Mouse (Mus musculus): ENCODE measurements around the gene Ncbp1. TPM values are rescaled to one million over a fixed set of nuclear protein-coding genes. Genes with fewer than 3 reads are reported as not detected.

The Ncbp1 gene
- polyA plus RNA-seq, 1 experiment from 2014 or later, result 21.9 TPM

DNA sequence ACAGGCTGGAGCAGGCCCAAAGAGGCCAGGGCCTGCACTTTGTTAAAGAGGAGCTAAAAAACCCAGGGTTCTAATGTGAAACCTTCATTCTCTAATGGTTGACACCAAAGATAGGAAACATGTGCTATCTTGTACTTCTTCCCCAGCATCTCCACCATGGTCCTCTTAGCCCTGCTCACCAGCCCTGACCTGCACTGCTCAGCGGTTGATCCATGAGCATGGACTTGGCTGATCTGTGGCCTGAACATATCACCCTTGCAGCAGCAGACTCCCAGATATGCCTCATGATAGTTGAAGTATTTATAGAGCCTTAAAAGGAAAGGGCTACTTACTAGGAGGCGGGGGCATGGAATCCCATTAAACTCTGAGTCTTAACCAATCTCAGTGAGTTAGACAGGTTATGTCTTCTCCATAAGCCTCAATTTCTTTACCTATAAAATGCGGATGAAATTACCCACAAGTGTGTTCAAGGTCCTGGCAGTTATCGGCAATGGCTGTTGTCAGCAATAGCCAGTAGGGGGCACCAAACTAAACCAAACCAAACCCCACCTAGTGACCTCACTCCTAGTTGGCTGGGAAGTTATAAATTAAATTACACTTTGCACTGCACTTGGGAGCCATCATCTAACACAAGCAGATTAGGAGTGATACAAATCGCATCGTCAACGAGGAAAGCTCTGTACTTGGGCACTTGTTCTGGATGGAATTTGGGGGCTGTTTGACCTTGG, 63.6 kb downstream of the Ncbp1 start:
- no peak overlapping the region for H3K27ac ChIP-seq (ENCODE audit: low read length)
- no peak overlapping the region for H3K9ac ChIP-seq (replicated peaks; ENCODE audit: low read depth)
- peak; percentile 72 for ATAC-seq
- DNase-seq (ENCODE audit: low spot score), result peak; percentile 88
- H3K9me3 ChIP-seq (ENCODE audit: low read length), result no peaks in the 10 kb centered on the region
- H3K36me3 ChIP-seq (ENCODE audit: insufficient read depth, low read length), result no peaks in the 10 kb centered on the region
- WGBS, result 5% methylated on average over 7 of the region's 7 CpGs
- TF ChIP-seq CTCF (IDR thresholded peaks at IDR 0.05) (peak; percentile 90), EP300 (IDR thresholded peaks at IDR 0.05) (no peak)
- 0 out of 2 replicates have a peak, but pooled peaks cover 2% of the 10 kb centered on the region for H3K4me1 ChIP-seq (ENCODE audit: insufficient read depth, low read depth, low read length)
- no peak overlapping the region for H3K4me2 ChIP-seq (replicated peaks; ENCODE audit: low read depth, low read length)
- peaks cover 4% of the 10 kb centered on the region; the same call in 1 of the 2 replicates for H3K27me3 ChIP-seq (replicated peaks; ENCODE audit: insufficient read depth, low read length)
- H3K4me3 ChIP-seq (ENCODE audit: low read depth, low read length), result no peak overlapping the region

- no peaks in the 10 kb centered on the region for H3K9me3 ChIP-seq (ENCODE audit: low read length)
- H3K4me2 ChIP-seq (replicated peaks; ENCODE audit: low read depth, low read length), result no peak overlapping the region
- ATAC-seq, result 0 out of 2 replicates have a peak, but pooled peaks have one; percentile 6
- TF ChIP-seq CTCF (IDR thresholded peaks at IDR 0.05), result no peak
- no peak for TF ChIP-seq EP300 (IDR thresholded peaks at IDR 0.05)
- H3K4me3 ChIP-seq (ENCODE audit: low read depth, low read length), result no peak overlapping the region
- peaks cover 4% of the 10 kb centered on the region; the same call in 1 of the 2 replicates for H3K27me3 ChIP-seq (replicated peaks; ENCODE audit: insufficient read depth, low read length)
- 5% methylated on average over 23 of the region's 23 CpGs for WGBS
- no peak overlapping the region for H3K27ac ChIP-seq (ENCODE audit: low read length)
- no peak for DNase-seq (ENCODE audit: low spot score)
- H3K9ac ChIP-seq (replicated peaks; ENCODE audit: low read depth), result no peak overlapping the region
- H3K4me1 ChIP-seq (ENCODE audit: insufficient read depth, low read depth, low read length), result 0 out of 2 replicates have a peak, but pooled peaks cover 2% of the 10 kb centered on the region
- no peaks in the 10 kb centered on the region for H3K36me3 ChIP-seq (ENCODE audit: insufficient read depth, low read length)
These were observed 64.2 kb downstream of the Ncbp1 start for GRCm38 (mm10) chr4:46202562-46203126.

DNA sequence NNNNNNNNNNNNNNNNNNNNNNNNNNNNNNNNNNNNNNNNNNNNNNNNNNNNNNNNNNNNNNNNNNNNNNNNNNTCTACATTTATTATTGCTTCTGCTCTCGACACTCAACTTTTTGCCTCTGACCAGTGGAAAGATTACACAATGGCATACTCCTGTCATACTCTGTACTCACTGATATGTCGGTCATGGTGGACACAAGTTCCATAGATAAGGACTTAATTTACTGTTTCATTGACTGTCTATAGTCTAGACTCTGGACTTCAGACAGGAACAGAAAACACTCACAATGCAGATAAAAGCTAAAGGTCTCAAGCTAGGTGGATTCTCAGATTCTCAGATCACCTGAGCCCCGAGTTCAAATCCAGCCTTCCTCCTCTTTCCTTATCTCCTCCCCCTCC, 82.7 kb downstream of the Ncbp1 start:
- Histone ChIP-seq H3K36me3 (ENCODE audit: insufficient read depth, low read length) (no peaks in the 10 kb centered on the region), H3K9me3 (ENCODE audit: low read length) (no peaks in the 10 kb centered on the region), H3K27ac (ENCODE audit: low read length) (no peak overlapping the region), H3K4me1 (ENCODE audit: insufficient read depth, low read depth, low read length) (no peaks in the 10 kb centered on the region), H3K9ac (replicated peaks; ENCODE audit: low read depth) (no peak overlapping the region), H3K27me3 (replicated peaks; ENCODE audit: insufficient read depth, low read length) (no peaks in the 10 kb centered on the region), H3K4me2 (replicated peaks; ENCODE audit: low read depth, low read length) (no peak overlapping the region), H3K4me3 (ENCODE audit: low read depth, low read length) (no peak overlapping the region)
- no peak for ATAC-seq
- WGBS, result 71% methylated on average over 3 of the region's 3 CpGs
- TF ChIP-seq CTCF (IDR thresholded peaks at IDR 0.05), result no peak
- no peak for TF ChIP-seq EP300 (IDR thresholded peaks at IDR 0.05)
- DNase-seq (ENCODE audit: low spot score), result no peak

Other genes with a start within 250 kb of the Ncbp1 start
- 1.4 and 2.9 TPM in 2 replicates for gene Ccdc180, start 248.3 kb upstream of the Ncbp1 start, polyA plus RNA-seq (2015; fragmentation: Nextera tagmentation; extraction: Ambion mirVana)
- 28.9 and 30.7 TPM in 2 replicates for gene Tdrd7, start 173.3 kb upstream of the Ncbp1 start, polyA plus RNA-seq (2015; fragmentation: Nextera tagmentation; extraction: Ambion mirVana)
- gene Tmod1, start 99.7 kb upstream of the Ncbp1 start, polyA plus RNA-seq (2015; fragmentation: Nextera tagmentation; extraction: Ambion mirVana), result 14.3 and 15.0 TPM in 2 replicates
- 16.8 and 19.3 TPM in 2 replicates for gene Tstd2, start 81 bp downstream of the Ncbp1 start, polyA plus RNA-seq (2015; fragmentation: Nextera tagmentation; extraction: Ambion mirVana)
- 22.0 and 29.2 TPM in 2 replicates for gene Xpa, start 57.7 kb downstream of the Ncbp1 start, polyA plus RNA-seq (2015; fragmentation: Nextera tagmentation; extraction: Ambion mirVana)
- not detected in 2 replicates for gene Foxe1, start 205.0 kb downstream of the Ncbp1 start, polyA plus RNA-seq (2015; fragmentation: Nextera tagmentation; extraction: Ambion mirVana)

Data from lung, postnatal 0 days (tissue).